Mouse (Mus musculus) cortical plate, adult 2 months (tissue): ENCODE results near the gene Stx1a.
A peak's percentile ranks its signal among the peaks of the same experiment; 100 is the strongest.

Experiments
- CTCF ChIP-seq: fragments of 200-500 bp; IDR thresholded peaks from 2 replicates; pipeline ENCODE4 v1.5.1; 2011; ENCODE audit warnings: mild to moderate bottlenecking, control low read depth, low read length; ENCODE audit not compliant: insufficient read depth; ENCODE audit errors: extremely low read depth
- POLR2A ChIP-seq: fragments of 200-500 bp; IDR thresholded peaks from 2 replicates; pipeline ENCODE4 v1.6.1; 2011; ENCODE audit warnings: mild to moderate bottlenecking, low read length, control low read depth; ENCODE audit not compliant: insufficient read depth; ENCODE audit errors: extremely low read depth

DNA sequence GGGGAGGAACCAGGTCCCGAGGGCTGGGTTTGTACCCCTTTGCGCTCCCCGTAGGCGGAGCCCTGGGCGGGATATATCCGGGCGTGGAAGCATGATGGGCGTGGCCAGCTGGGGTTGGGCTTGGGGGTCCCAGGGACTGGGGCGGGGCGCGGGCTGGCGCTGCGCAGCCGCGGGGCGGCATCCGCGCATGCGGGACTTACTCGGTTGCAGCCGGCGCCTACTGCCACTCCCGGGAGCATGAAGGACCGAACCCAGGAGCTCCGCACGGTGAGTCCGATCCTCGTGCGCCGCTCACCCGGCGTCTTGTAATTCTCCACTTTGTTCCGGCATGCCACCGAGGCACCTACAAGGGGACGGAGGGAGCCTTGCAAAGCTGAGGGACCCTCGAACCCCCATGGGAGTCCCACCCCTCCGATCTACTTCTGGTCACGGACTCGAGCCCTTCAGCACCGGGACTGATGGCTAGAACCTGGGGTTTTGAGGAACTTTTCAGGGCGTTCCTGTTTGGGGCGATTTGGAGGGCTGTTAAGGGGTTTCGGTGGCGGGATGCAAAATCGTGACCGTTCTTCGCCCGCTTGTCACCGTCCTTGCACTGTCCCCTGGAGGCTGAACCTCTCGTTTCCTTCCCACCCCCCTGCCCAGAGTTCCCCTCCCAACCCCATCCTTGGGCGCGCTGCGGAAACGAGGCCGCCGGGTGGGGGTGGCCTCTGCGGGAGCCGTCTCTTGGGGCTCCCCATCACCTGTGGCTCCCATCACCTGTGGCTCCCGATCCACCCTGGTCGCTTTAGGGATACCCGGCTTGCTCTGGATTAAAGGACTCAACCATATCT lies at the start of gene Stx1a:
- no peak for TF ChIP-seq CTCF
- peak; percentile 80; the same call in 1 of the 2 replicates for TF ChIP-seq POLR2A
